Mouse (Mus musculus) megakaryocyte progenitor cell, adult 5-6 weeks (primary cell): ENCODE measurements around the gene March6. TPM values are rescaled to one million over a fixed set of nuclear protein-coding genes. Genes with fewer than 3 reads are reported as not detected.

Experiments
- ATAC-seq: replicated peaks from 2 replicates; pipeline ENCODE4 v1.8.0; 2016; ENCODE audit warnings: mild to moderate bottlenecking, moderate TSS enrichment, inconsistent platforms; ENCODE audit not compliant: poor library complexity
- total RNA-seq, 2 experiments: library from RNA; stranded (forward) in 1 of 2; stranded (reverse) in 1 of 2; fragments of 157-497, 149-512 nt in 1 of 2; fragments of 200-1000 nt in 1 of 2; gene quantifications; 2 replicates each; pipeline versions ENCODE4 v1.2.3 to v1.2.4; 2015 to 2017

Gene March6
- total RNA-seq, 2 experiments from 2014 or later = 28.8 to 42.5 TPM

DNA sequence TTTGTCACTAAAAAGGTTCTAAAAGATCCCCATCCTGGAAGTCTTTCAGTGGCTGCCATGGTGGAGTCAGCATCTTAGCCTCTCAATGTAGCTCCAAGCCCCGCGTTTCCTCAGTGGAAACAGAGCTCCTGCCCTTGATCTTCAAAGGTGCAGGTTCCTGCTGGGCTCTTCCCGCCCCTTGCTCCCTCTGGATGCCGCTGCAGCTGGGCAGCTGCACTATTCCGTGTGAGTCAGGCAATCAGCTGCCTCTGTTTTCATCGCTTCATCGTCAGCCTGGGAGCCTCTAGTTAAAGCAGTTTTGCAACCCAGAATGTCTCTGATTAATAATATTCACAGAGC, 112.2 kb downstream of the March6 start:
- peak; percentile 2; the same call in 1 of the 2 replicates for ATAC-seq

DNA sequence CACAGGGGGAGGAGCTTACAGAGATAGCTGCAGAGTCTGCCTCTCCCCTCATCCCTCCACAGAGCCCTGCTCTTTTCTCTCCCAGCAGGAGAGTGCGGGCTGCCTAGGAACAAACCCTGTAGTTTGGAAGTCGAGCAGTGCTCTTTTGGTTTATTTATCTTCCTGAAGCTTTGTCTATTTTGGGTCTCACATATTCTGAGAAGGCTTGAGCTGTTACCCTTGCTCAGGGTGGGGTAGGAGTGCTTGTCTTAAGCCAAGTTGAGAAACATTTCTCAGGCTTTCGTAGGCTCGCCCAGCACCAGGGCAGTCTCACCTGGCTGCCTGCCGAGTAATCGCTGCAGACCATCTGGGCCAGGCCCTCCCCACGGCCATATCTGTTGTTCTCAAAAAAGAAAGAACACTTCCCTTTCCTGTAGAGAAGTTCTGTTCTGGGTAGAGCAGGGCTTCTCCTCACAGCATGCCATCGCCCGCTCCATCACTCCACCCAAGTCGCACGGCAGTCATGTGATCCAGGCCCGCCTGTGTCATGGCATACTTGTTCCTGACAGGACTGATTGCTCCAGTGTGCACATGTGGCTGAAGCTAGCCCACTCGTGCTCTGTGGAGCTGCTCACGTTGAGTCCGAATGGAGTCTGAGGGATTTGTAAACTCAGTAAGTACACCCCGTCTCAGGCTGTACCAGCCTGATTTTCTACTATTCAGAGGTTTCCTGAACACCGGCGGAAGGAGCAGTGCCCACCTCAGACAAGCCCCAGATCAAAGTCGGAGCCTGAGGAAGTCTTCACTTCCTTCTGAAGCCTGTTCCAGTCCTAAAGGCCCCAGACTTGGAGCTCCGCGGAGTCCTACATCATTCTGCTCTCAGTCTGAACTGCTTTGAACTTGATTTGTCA, 112.8 kb downstream of the March6 start:
- peak; percentile 88 for ATAC-seq

DNA sequence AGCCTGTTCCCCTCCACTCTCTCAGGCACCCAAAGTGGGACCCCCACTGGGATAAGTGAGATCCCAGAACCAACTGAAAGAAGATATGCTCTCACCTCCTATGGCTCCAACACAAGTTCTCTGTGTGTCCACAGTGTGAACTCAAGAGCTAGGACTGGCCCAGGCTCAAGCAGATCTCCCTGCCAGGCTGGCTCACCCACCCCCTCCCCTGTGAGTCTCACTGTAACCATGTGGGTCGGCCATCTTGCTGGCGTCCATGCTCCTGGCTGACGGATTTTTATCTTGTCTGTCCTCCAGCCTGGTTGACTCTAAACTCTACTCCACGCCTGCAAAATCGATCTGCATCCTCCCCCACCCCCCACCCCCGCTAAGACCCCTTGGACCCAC, 113.5 kb downstream of the March6 start:
- ATAC-seq = no peak

DNA sequence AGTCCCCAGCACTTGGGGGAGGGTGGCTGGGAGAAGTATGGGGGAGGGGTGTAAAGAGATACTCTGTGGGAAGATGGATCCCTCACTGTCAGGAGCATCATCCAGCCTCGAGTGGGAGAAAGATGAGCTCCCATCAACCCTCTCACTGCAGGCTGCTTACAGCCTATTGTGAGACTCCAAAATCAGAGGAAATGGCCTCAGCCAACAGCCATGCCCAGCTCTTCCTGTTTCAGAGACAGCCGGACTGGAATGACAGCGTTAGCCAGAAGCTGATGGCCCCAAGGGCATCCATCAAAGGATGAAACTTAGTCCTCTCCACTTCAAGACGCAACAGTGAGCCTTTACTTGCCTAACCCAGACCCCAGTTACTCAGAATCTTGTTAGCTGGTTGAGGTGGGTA, 115.7 kb downstream of the March6 start:
- no peak for ATAC-seq

DNA sequence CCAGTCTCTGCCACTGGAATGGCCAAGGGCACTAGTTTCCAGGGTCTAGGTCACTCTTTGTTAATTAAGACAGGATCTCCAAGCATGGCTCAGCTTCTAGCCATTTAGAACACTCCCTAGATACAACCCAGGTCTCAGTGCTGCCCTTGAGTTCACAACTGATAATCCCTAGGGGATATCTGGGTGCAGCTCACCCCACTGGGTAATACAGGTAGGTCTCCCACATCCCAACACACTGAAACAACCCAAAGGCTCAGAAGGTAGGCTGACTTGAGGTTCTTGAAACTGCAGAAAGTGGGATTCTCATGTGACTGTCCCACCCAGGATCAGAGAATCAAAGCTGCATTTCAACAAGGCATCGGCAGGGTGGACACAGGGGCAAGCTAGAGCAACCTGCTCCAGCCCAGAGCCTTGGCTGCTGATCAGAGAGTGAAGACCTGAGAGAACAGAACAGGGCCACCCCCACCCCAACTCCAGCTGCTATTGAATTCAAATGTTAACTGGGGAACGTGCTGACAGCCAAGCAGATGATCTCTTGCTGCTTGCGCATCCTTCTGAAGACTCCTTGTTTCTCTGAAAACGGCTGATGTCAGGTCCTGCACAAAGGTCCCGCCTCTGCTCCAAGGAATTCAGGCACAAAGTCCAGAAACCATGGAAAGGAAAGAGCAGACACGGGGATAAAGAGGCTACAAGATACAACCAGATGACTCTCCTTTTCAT, 116.5 kb downstream of the March6 start:
- ATAC-seq = no peak

DNA sequence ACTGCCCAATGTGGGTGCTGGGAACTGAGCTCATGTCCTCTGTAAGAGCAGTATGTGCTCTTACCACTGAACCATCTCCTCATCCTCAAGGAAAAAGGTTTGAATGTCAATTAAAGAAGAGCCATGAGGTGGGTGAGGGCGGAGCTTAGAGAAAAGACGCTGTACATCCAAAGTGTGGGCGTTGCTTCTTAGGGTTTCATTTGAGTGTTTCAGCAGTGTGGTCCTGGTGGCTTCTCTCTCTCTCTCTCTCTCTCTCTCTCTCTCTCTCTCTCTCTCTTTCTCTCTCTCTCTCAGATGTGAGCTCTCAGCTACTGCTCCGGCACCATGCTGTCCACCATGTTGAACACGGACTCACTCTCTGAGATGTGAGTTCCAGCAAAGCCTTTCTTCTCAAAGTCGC, 117.2 kb downstream of the March6 start:
- ATAC-seq = no peak

DNA sequence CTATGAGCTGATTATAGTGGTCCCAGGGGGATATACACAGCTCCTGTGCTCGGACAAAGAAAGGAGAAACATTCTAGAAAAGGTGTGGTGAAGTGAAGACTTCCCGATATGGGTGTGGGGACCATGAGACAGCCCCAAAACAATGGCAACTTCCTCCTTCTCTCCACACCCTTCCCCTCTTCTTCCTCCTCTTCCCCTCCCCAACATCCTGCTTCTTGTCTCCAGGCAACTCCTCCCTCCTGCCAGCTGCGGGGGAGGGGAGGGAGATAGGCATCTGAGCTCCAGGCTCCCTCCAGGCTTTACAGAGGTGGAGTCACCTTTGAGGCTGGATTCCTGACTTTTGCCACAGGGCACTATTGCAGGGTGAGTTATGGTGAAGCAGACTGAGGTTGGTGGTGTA, 117.9 kb downstream of the March6 start:
- ATAC-seq = peak; percentile 50

DNA sequence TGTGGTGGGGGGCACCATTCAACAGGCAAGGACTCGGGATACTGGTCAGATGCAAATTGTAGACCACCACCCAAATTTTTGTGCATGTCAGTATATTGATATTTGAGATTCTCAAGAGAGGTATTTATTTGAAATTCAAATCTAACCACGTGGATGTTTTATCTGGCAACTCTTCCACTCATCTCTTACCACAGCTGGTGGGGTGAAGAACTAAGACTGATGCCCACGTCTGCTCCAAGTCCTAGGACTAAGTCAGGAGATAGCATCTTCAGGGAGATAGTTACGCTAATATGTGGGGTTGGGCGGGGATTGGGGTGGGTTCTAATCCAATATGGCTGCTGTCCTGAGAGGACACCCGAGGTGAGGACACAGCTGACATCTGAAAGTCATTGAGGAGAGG, 118.4 kb downstream of the March6 start:
- no peak for ATAC-seq

DNA sequence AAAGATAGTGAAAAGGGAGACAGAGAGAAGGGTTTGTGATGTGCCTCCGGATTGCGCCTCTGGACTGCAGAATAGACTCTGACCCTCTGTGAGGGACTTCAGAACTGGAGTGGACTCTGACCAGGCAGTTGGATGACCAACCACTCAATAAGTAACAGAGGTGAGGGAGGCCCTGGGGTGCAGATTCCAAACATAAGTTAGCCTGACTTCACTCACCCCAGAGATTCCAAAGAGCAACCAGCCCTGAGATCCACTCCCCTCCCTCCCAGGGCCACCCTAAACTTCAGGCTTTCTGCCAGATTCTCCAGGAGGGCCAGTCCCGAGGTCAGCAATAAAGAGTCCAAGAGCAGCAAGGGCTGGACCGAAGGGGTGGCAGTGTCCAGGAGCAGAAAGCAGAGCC, 123.4 kb downstream of the March6 start:
- no peak for ATAC-seq

DNA sequence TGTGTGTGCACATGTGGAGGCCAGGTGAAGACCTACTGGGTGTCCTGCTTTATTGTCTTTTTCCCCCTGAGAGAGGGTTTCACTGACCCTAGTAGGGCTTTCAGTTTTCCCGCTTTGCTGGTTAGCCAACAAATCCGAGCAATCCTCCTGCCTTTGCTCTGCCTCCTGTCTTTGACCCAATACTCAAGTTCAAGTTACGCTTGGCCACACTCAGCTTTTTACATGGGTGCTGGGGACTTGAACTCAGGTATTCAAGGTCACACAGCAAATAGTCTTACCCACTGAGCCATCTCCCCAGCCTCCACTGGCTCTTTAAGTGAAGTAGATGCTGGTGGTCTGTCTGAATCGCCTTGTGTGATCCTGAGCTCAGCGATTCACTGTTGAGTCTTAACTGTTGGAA, 124.0 kb downstream of the March6 start:
- ATAC-seq = no peak

Other genes with a start within 250 kb of the March6 start
- 0.20 and 0.79 TPM in 2 replicates for gene Ankrd33b, start 163.3 kb downstream of the March6 start, total RNA-seq (2015)
- gene Ankrd33b, start 163.3 kb downstream of the March6 start, total RNA-seq (2017) = 0.29 and 0.61 TPM in 2 replicates
- gene Ropn1l, start 77.3 kb downstream of the March6 start, total RNA-seq (2015) = 1.4 and 3.3 TPM in 2 replicates
- 1.2 and 2.5 TPM in 2 replicates for gene Ropn1l, start 77.3 kb downstream of the March6 start, total RNA-seq (2017)
- not detected in 2 replicates for gene Cmbl, start 34.3 kb upstream of the March6 start, total RNA-seq (2015)
- gene Cmbl, start 34.3 kb upstream of the March6 start, total RNA-seq (2017) = not detected in 2 replicates
- gene Cct5, start 70.8 kb upstream of the March6 start, total RNA-seq (2015) = 536 and 576 TPM in 2 replicates
- 522 and 555 TPM in 2 replicates for gene Cct5, start 70.8 kb upstream of the March6 start, total RNA-seq (2017)
- gene Fam173b, start 70.8 kb upstream of the March6 start, total RNA-seq (2015) = 8.4 and 10.7 TPM in 2 replicates
- gene Fam173b, start 70.8 kb upstream of the March6 start, total RNA-seq (2017) = 7.7 and 11.7 TPM in 2 replicates